Mouse (Mus musculus) layer of hippocampus, adult 6 months (tissue): ENCODE data around the gene Wrnip1. TPM values are rescaled to one million over a fixed set of nuclear protein-coding genes. Genes with fewer than 3 reads are reported as not detected.

ENCODE experiments used
- long read RNA-seq, 2 experiments: library from polyadenylated mRNA; unstranded; transcript quantifications; one replicate each; pipeline ENCODE4 v2.0.0; 2019 to 2020
- polyA plus RNA-seq: library from polyadenylated mRNA; unstranded; fragments of <200 nt; fragmentation: Nextera tagmentation; gene quantifications from 2 replicates; pipeline ENCODE4 v1.2.3, GENCODE M21; 2021

Wrnip1 gene
- 33.9 and 43.8 TPM in 2 replicates for polyA plus RNA-seq
- long read RNA-seq, experiment 1, transcript Wrnip1-201 (7 exons, 2,633 nt), result major isoform, 72 of 86 reads
- long read RNA-seq, experiment 1, partial matches to known transcripts, result 9 of 86 reads
- long read RNA-seq, experiment 1, other reads (novel, unspliced or antisense), result 3 of 86 reads
- long read RNA-seq, experiment 2, transcript Wrnip1-201 (7 exons, 2,633 nt), result major isoform, 420 of 437 reads
- long read RNA-seq, experiment 2, partial matches to known transcripts, result 6 of 437 reads
- long read RNA-seq, experiment 2, other reads (novel, unspliced or antisense), result 8 of 437 reads

GRCm38 (mm10) chr13:32801693-32802221, at the start of gene Wrnip1:
Wrnip1 (plus strand) TSS chr13:32802038.

GRCm38 (mm10) chr13:32783816-32784215, 18.0 kb upstream of the Wrnip1 start, which contains the start of gene Mylk4:
Mylk4 (minus strand) TSS chr13:32783954.

GRCm38 (mm10) chr13:32802259-32803081, 632 bp downstream of the Wrnip1 start, which contains the start of gene D930007J09Rik:
D930007J09Rik (minus strand) TSS chr13:32802849.

GRCm38 (mm10) chr13:32850668-32851404, 49.0 kb downstream of the Wrnip1 start, which contains the start of gene Serpinb1a:
Serpinb1a (minus strand) TSS chr13:32851185.

Other genes with a start within 250 kb of the Wrnip1 start
- 0.08 TPM in 1 of 2 replicates, not detected in the other for gene Mylk4, start 18.1 kb upstream of the Wrnip1 start, polyA plus RNA-seq
- gene D930007J09Rik, start 811 bp downstream of the Wrnip1 start, polyA plus RNA-seq, result not detected in 2 replicates
- gene Serpinb1a, start 49.1 kb downstream of the Wrnip1 start, polyA plus RNA-seq, result 17.5 and 22.5 TPM in 2 replicates
- not detected in 2 replicates for gene Serpinb1c, start 96.2 kb downstream of the Wrnip1 start, polyA plus RNA-seq
- 1.6 and 1.9 TPM in 2 replicates for gene Serpinb6b, start 163.2 kb downstream of the Wrnip1 start, polyA plus RNA-seq
- 4.0 and 5.5 TPM in 2 replicates for gene Serpinb9, start 201.2 kb downstream of the Wrnip1 start, polyA plus RNA-seq
- gene Serpinb9b, start 225.4 kb downstream of the Wrnip1 start, polyA plus RNA-seq, result not detected in 2 replicates